Mouse (Mus musculus) forebrain, embryonic 11.5 days (tissue): ENCODE results near the gene Nmt1. TPM values are rescaled to one million over a fixed set of nuclear protein-coding genes. Genes with fewer than 3 reads are reported as not detected.

Experiments used
- ATAC-seq: fragments of 200-750 bp; cut with Nextera tagmentation; replicated peaks from 2 replicates; pipeline ENCODE4 v1.8.0; 2017; ENCODE audit warnings: moderate TSS enrichment; ENCODE audit not compliant: low FRiP score
- DNase-seq: peaks from one replicate; pipeline ENCODE4 v3.0.0-alpha.2; 2017; ENCODE audit warnings: low spot score
- H3K27ac ChIP-seq: fragments of 300-500 bp; sonication (generic); 2 replicates; pipeline ENCODE4 v1.5.1; 2014; ENCODE audit warnings: low read depth, low read length
- H3K27me3 ChIP-seq: fragments of 300-500 bp; sonication (generic); 2 replicates; pipeline ENCODE4 v1.6.1; 2014; ENCODE audit warnings: mild to moderate bottlenecking, low read length, mixed read lengths; ENCODE audit not compliant: control insufficient read depth, insufficient read depth
- H3K36me3 ChIP-seq: fragments of 300-500 bp; sonication (generic); 2 replicates; pipeline ENCODE4 v1.6.1; 2014; ENCODE audit warnings: mild to moderate bottlenecking, low read length, moderate library complexity, mixed read lengths; ENCODE audit not compliant: control insufficient read depth, insufficient read depth
- H3K4me1 ChIP-seq: fragments of 300-500 bp; sonication (generic); replicated peaks from 2 replicates; pipeline ENCODE4 v1.6.1; 2014; ENCODE audit warnings: low read length, mixed read lengths; ENCODE audit not compliant: control insufficient read depth, insufficient read depth
- H3K4me2 ChIP-seq: fragments of 300-500 bp; sonication (generic); 2 replicates; pipeline ENCODE4 v1.6.1; 2014; ENCODE audit warnings: low read depth, mild to moderate bottlenecking, low read length, moderate library complexity, mixed read lengths; ENCODE audit not compliant: severe bottlenecking
- H3K4me3 ChIP-seq: fragments of 300-500 bp; sonication (generic); 2 replicates; pipeline ENCODE4 v1.5.1; 2014; ENCODE audit warnings: low read depth, low read length
- H3K9ac ChIP-seq: fragments of 300-500 bp; sonication (generic); 2 replicates; pipeline ENCODE4 v1.6.1; 2014; ENCODE audit warnings: low read length
- H3K9me3 ChIP-seq: fragments of 300-500 bp; sonication (generic); 2 replicates; pipeline ENCODE4 v1.6.1; 2016; ENCODE audit warnings: low read length, mixed read lengths; ENCODE audit not compliant: control insufficient read depth
- WGBS: fragments of 180-500 bp; shearing (Covaris S2); extraction: QIAGEN DNeasy Blood & Tissue Kit; methylation state at CpG from one replicate; pipeline ENCODE4 v1.1.7; 2014; 5-methylcytosine and 5-hydroxymethylcytosine counted together
- polyA plus RNA-seq: library from polyadenylated mRNA; unstranded; fragments of >200 nt; fragmentation: Nextera tagmentation; extraction: Ambion mirVana; gene quantifications from 2 replicates; pipeline ENCODE4 v1.2.1, GENCODE M21; 2014

The Nmt1 gene
- polyA plus RNA-seq, 1 experiment from 2014 or later, result 53.8 TPM

DNA sequence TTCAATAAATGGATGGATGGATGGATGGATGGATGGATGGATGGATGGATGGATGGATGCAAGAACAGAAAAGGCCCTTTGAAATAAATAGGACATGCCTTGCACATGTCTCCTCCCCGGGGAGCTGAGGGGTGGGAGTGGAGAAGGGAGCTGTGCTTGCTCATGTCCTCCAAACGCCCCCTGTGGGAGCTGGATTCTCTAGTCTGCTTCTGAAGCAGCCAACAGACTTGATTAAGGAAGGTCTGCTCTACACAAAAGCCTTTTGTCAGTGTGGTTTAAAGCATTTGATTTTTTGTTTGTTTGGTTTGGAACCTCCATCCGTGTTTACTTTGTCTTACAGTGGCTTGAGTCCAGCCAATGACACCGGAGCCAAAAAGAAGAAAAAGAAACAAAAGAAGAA is 14.8 kb downstream of the Nmt1 start:
- 81% methylated on average over 4 of the region's 4 CpGs for WGBS
- Histone ChIP-seq H3K4me1 (no peaks in the 10 kb centered on the region; the same call in 1 of the 2 replicates), H3K4me2 (no peak overlapping the region), H3K36me3 (peaks cover 10% of the 10 kb centered on the region), H3K27me3 (no peaks in the 10 kb centered on the region), H3K9ac (no peak overlapping the region), H3K9me3 (no peaks in the 10 kb centered on the region), H3K27ac (no peak overlapping the region), H3K4me3 (no peak overlapping the region)
- ATAC-seq, result no peak
- no peak for DNase-seq

DNA sequence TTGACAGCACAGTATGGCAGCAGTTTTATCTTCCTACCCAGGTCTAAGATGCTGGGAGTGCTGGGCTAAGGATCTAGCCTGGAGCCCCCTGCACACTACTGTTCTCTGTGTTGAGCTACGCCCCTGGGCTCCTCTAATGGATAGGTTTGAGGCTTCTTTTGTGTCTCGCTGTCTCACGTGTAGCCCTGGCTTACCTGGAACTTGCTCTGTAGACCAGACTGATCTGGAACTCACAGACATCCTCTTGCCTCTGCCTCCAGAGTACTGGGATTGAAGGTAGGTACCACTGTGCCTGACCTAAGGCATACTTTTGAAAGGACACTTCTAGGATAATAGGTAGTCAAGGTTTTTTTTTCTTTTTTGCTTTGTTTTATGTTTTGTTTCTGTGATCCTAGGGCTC is 16.0 kb downstream of the Nmt1 start:
- no peaks in the 10 kb centered on the region; the same call in 1 of the 2 replicates for H3K4me1 ChIP-seq
- H3K27me3 ChIP-seq, result no peaks in the 10 kb centered on the region
- H3K27ac ChIP-seq, result no peak overlapping the region
- DNase-seq (no peak), ATAC-seq (no peak)
- no peak overlapping the region for H3K4me3 ChIP-seq
- H3K36me3 ChIP-seq, result peaks cover 10% of the 10 kb centered on the region
- no peaks in the 10 kb centered on the region for H3K9me3 ChIP-seq
- H3K4me2 ChIP-seq, result no peak overlapping the region
- H3K9ac ChIP-seq, result no peak overlapping the region
- whole genome bisulfite sequencing, result 94% methylated on average over 3 of the region's 3 CpGs

- Histone ChIP-seq H3K4me2 (no peak overlapping the region), H3K4me1 (no peaks in the 10 kb centered on the region; the same call in 1 of the 2 replicates), H3K9me3 (no peaks in the 10 kb centered on the region), H3K27ac (no peak overlapping the region), H3K27me3 (no peaks in the 10 kb centered on the region), H3K4me3 (no peak overlapping the region), H3K36me3 (peaks cover 10% of the 10 kb centered on the region), H3K9ac (no peak overlapping the region)
- ATAC-seq (no peak), DNase-seq (no peak)
- 54% methylated on average over 8 of the region's 8 CpGs for WGBS
Measured at GRCm38 (mm10) chr11:103046286-103046685, 18.3 kb downstream of the Nmt1 start.

DNA sequence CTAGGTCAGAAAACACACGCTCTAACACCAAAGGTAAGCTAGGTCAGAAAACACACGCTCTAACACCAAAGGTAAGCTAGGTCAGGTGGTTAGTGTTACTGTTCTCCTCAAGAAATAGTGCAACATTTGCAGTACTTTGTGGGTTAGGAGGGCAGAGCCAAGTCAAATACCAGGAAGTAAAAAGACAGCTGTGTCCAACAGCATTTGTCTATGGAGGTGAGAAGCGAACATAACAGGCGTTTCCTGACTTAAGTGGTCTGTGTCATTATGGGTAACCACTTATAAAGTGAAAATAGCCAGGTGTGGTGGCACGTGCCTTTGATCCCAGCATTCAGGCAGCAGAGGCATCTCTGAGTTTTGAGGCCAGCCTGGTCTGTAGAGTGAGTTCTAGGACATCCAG is 21.6 kb downstream of the Nmt1 start:
- ATAC-seq (no peak), DNase-seq (no peak)
- H3K4me2 ChIP-seq, result no peak overlapping the region
- H3K9me3 ChIP-seq, result no peaks in the 10 kb centered on the region
- H3K27ac ChIP-seq, result no peak overlapping the region
- no peaks in the 10 kb centered on the region; the same call in 1 of the 2 replicates for H3K4me1 ChIP-seq
- WGBS, result 93% methylated on average over 5 of the region's 5 CpGs
- H3K27me3 ChIP-seq, result no peaks in the 10 kb centered on the region
- no peak overlapping the region for H3K4me3 ChIP-seq
- H3K9ac ChIP-seq, result no peak overlapping the region
- H3K36me3 ChIP-seq, result peaks cover 2% of the 10 kb centered on the region; the same call in 1 of the 2 replicates

DNA sequence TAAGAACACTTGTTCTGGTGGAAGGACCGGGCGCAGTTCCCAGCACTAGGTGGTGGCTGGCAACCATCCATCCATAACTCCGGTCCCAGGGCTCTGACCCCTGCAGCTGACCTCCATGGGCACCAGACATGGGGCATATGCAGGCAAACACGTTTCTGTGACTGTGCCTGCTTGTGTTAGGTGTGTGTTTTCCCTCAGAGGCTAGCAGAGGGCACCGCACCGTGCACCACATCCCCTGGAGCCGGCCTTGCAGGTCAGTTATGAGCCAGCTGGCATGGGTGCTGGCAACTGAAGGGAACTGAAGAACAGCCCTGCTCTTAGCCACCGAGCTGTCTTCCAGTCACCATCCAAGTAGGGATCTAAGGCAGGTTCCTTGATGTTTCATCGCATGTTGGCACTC is 22.2 kb downstream of the Nmt1 start:
- H3K9me3 ChIP-seq, result no peaks in the 10 kb centered on the region
- no peak overlapping the region for H3K4me3 ChIP-seq
- 94% methylated on average over 9 of the region's 9 CpGs for WGBS
- ATAC-seq (no peak), DNase-seq (no peak)
- H3K36me3 ChIP-seq, result peaks cover 2% of the 10 kb centered on the region; the same call in 1 of the 2 replicates
- no peak overlapping the region for H3K27ac ChIP-seq
- H3K4me1 ChIP-seq, result no peaks in the 10 kb centered on the region; the same call in 1 of the 2 replicates
- H3K27me3 ChIP-seq, result no peaks in the 10 kb centered on the region
- no peak overlapping the region for H3K4me2 ChIP-seq
- no peak overlapping the region for H3K9ac ChIP-seq

DNA sequence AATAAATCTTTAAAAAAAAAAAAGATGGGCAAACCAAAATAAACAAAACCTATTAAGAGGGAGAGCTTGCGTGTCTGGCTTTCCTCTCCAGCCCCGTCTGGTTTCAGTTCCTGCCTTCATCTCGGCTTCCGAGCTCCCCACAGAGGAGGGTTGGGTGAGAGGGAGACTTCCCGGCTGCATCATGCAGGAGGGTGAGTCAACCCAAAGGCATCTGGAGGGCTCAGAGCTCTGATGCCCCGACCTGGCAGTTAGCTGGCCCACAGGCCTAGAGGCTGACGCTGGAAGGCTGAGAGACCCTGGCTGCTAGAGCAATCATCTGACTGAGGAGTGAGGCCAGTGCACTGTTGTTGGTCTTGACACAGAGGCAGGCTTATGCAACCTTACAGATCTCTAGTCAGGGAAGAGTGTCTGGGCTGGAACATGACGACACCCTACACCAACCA is 23.3 kb downstream of the Nmt1 start:
- Histone ChIP-seq H3K27ac (no peak overlapping the region), H3K4me1 (no peaks in the 10 kb centered on the region), H3K4me3 (no peak overlapping the region), H3K36me3 (peaks cover 3% of the 10 kb centered on the region; the same call in 1 of the 2 replicates), H3K9ac (no peak overlapping the region), H3K4me2 (no peak overlapping the region), H3K9me3 (no peaks in the 10 kb centered on the region), H3K27me3 (no peaks in the 10 kb centered on the region)
- 87% methylated on average over 8 of the region's 8 CpGs for WGBS
- no peak for ATAC-seq
- DNase-seq, result no peak

DNA sequence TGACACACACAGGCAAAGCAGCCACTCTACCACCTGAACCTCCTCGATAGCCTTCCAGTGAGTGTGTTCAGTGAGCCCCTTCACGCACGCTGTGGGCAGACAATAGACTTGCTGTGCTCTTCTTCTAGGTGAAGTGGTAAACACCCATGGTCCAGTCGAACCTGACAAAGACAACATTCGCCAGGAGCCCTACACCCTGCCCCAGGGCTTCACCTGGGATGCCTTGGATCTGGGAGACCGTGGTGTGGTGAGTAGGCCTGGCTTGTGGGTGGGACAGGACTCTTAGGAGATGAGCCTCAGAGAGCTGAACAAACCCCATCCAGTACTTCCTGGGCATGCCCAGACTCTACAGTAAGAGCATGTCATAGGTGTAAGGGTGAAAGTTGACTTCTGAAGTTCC is 24.1 kb downstream of the Nmt1 start:
- H3K4me3 ChIP-seq, result no peak overlapping the region
- no peaks in the 10 kb centered on the region for H3K27me3 ChIP-seq

GRCm38 (mm10) chr11:103053191-103054076 is 25.4 kb downstream of the Nmt1 start:
- Histone ChIP-seq H3K4me2 (no peak overlapping the region), H3K27ac (no peak overlapping the region), H3K36me3 (peaks cover 4% of the 10 kb centered on the region; the same call in 1 of the 2 replicates), H3K9me3 (no peaks in the 10 kb centered on the region), H3K27me3 (no peaks in the 10 kb centered on the region), H3K9ac (no peak overlapping the region), H3K4me3 (no peak overlapping the region), H3K4me1 (no peaks in the 10 kb centered on the region)
- WGBS, result 93% methylated on average over 18 of the region's 18 CpGs
- no peak for ATAC-seq
- no peak for DNase-seq

More for the DNA sequence above, 24.1 kb downstream of the Nmt1 start:
- ATAC-seq (no peak), DNase-seq (no peak)
- peaks cover 4% of the 10 kb centered on the region; the same call in 1 of the 2 replicates for H3K36me3 ChIP-seq
- no peak overlapping the region for H3K9ac ChIP-seq
- H3K4me1 ChIP-seq, result no peaks in the 10 kb centered on the region
- H3K9me3 ChIP-seq, result no peaks in the 10 kb centered on the region
- H3K27ac ChIP-seq, result no peak overlapping the region
- WGBS, result 91% methylated on average over 6 of the region's 6 CpGs
- H3K4me2 ChIP-seq, result no peak overlapping the region
